Mouse (Mus musculus) stomach, embryonic 16.5 days (tissue): ENCODE measurements at regions not wholly inside any gene's neighbourhood (a gene's known extent, or its start where the extent isn't known, plus 50 kb on each side); places are given as distances from the start of the nearest gene placed in this dataset.

Source experiments
- ATAC-seq: fragments of 200-750 bp; cut with Nextera tagmentation; 2 replicates; pipeline ENCODE4 v1.8.0; 2017; ENCODE audit warnings: moderate number of reproducible peaks, moderate TSS enrichment; ENCODE audit not compliant: insufficient read depth, low FRiP score
- H3K27ac ChIP-seq: fragments of 300-500 bp; sonication (generic); 2 replicates; pipeline ENCODE4 v1.5.1; 2014; ENCODE audit warnings: low read length
- H3K27me3 ChIP-seq: fragments of 300-500 bp; sonication (generic); 2 replicates; pipeline ENCODE4 v1.6.1; 2014; ENCODE audit warnings: low read length, control low read depth, mixed read lengths; ENCODE audit not compliant: control insufficient read depth, insufficient read depth
- H3K36me3 ChIP-seq: fragments of 300-500 bp; sonication (generic); 2 replicates; pipeline ENCODE4 v1.6.1; 2014; ENCODE audit warnings: low read length; ENCODE audit not compliant: control insufficient read depth, insufficient read depth
- H3K4me1 ChIP-seq: fragments of 300-500 bp; sonication (generic); 2 replicates; pipeline ENCODE4 v1.6.1; 2014; ENCODE audit warnings: low read length, control low read depth, mixed read lengths; ENCODE audit not compliant: control insufficient read depth, insufficient read depth
- H3K4me2 ChIP-seq: fragments of 300-500 bp; sonication (generic); 2 replicates; pipeline ENCODE4 v1.6.1; 2014; ENCODE audit warnings: low read depth, low read length, mixed read lengths
- H3K4me3 ChIP-seq: fragments of 300-500 bp; sonication (generic); replicated peaks from 2 replicates; pipeline ENCODE4 v1.5.1; 2014; ENCODE audit warnings: mild to moderate bottlenecking, low read length
- H3K9ac ChIP-seq: fragments of 300-500 bp; sonication (generic); 2 replicates; pipeline ENCODE4 v1.6.1; 2014; ENCODE audit warnings: low read length
- H3K9me3 ChIP-seq: fragments of 300-500 bp; sonication (generic); replicated peaks from 2 replicates; pipeline ENCODE4 v1.6.1; 2016; ENCODE audit warnings: low read length, control low read depth; ENCODE audit not compliant: control insufficient read depth
- WGBS: fragments of 180-500 bp; shearing (Covaris S2); extraction: QIAGEN DNeasy Blood & Tissue Kit; methylation state at CpG from one replicate; pipeline ENCODE4 v1.1.7; 2014; 5-methylcytosine and 5-hydroxymethylcytosine counted together

- no peaks in the 10 kb centered on the region for H3K36me3 ChIP-seq
- H3K4me3 ChIP-seq: no peak overlapping the region
- H3K9ac ChIP-seq: no peak overlapping the region
- no peaks in the 10 kb centered on the region for H3K9me3 ChIP-seq
- H3K4me1 ChIP-seq: no peaks in the 10 kb centered on the region
- H3K4me2 ChIP-seq: no peak overlapping the region
- no peaks in the 10 kb centered on the region for H3K27me3 ChIP-seq
- no peak for ATAC-seq
- no peak overlapping the region for H3K27ac ChIP-seq
These were observed 74.2 kb upstream of the Dhx40 start for GRCm38 (mm10) chr11:86881710-86882109.

- no peak for ATAC-seq
- 61% methylated on average over 6 of the region's 6 CpGs for WGBS
- Histone ChIP-seq H3K27ac (no peak overlapping the region), H3K4me2 (no peak overlapping the region), H3K4me1 (no peaks in the 10 kb centered on the region), H3K27me3 (no peaks in the 10 kb centered on the region), H3K36me3 (no peaks in the 10 kb centered on the region), H3K4me3 (no peak overlapping the region), H3K9me3 (no peaks in the 10 kb centered on the region), H3K9ac (no peak overlapping the region)
These were observed 71.9 kb upstream of the Dhx40 start for GRCm38 (mm10) chr11:86879356-86879905.

- Histone ChIP-seq H3K27me3 (no peaks in the 10 kb centered on the region), H3K4me2 (no peak overlapping the region), H3K9ac (no peak overlapping the region), H3K9me3 (no peaks in the 10 kb centered on the region), H3K4me1 (no peaks in the 10 kb centered on the region), H3K36me3 (no peaks in the 10 kb centered on the region), H3K4me3 (no peak overlapping the region), H3K27ac (no peak overlapping the region)
- ATAC-seq: no peak
- WGBS: 83% methylated on average over 11 of the region's 11 CpGs
These were observed 71.0 kb upstream of the Dhx40 start for GRCm38 (mm10) chr11:86878327-86879065.

GRCm38 (mm10) chr11:86876509-86876908, 69.0 kb upstream of the Dhx40 start:
- no peak for ATAC-seq
- Histone ChIP-seq H3K4me1 (no peaks in the 10 kb centered on the region), H3K27ac (no peak overlapping the region), H3K36me3 (no peaks in the 10 kb centered on the region), H3K4me2 (no peak overlapping the region), H3K9ac (no peak overlapping the region), H3K27me3 (no peaks in the 10 kb centered on the region), H3K9me3 (no peaks in the 10 kb centered on the region), H3K4me3 (no peak overlapping the region)
- 44% methylated on average over 8 of the region's 8 CpGs for WGBS

GRCm38 (mm10) chr11:86875738-86876137, 68.2 kb upstream of the Dhx40 start:
- no peaks in the 10 kb centered on the region for H3K27me3 ChIP-seq
- H3K9ac ChIP-seq: no peak overlapping the region
- 96% methylated on average over 1 of the region's 1 CpGs for WGBS
- H3K9me3 ChIP-seq: no peaks in the 10 kb centered on the region
- no peaks in the 10 kb centered on the region for H3K36me3 ChIP-seq
- no peak overlapping the region for H3K4me3 ChIP-seq
- H3K4me1 ChIP-seq: no peaks in the 10 kb centered on the region
- H3K27ac ChIP-seq: no peak overlapping the region
- no peak overlapping the region for H3K4me2 ChIP-seq
- no peak for ATAC-seq

- no peak overlapping the region for H3K4me2 ChIP-seq
- no peaks in the 10 kb centered on the region for H3K4me1 ChIP-seq
- no peaks in the 10 kb centered on the region for H3K27me3 ChIP-seq
- no peak overlapping the region for H3K4me3 ChIP-seq
- peak; percentile 48; the same call in 1 of the 2 replicates for ATAC-seq
- no peaks in the 10 kb centered on the region for H3K36me3 ChIP-seq
- WGBS: 51% methylated on average over 12 of the region's 12 CpGs
- no peak overlapping the region for H3K27ac ChIP-seq
- no peak overlapping the region for H3K9ac ChIP-seq
- H3K9me3 ChIP-seq: no peaks in the 10 kb centered on the region
These were observed 67.2 kb upstream of the Dhx40 start for GRCm38 (mm10) chr11:86874666-86875295.

GRCm38 (mm10) chr11:86873406-86873700, 65.8 kb upstream of the Dhx40 start:
- 46% methylated on average over 1 of the region's 1 CpGs for WGBS
- Histone ChIP-seq H3K4me3 (no peak overlapping the region), H3K4me1 (no peaks in the 10 kb centered on the region), H3K27me3 (no peaks in the 10 kb centered on the region), H3K27ac (no peak overlapping the region), H3K4me2 (no peak overlapping the region), H3K9ac (no peak overlapping the region), H3K36me3 (no peaks in the 10 kb centered on the region), H3K9me3 (no peaks in the 10 kb centered on the region)
- no peak for ATAC-seq

- Histone ChIP-seq H3K9me3 (no peaks in the 10 kb centered on the region), H3K4me1 (no peaks in the 10 kb centered on the region; the same call in 1 of the 2 replicates), H3K27ac (no peak overlapping the region), H3K36me3 (no peaks in the 10 kb centered on the region), H3K9ac (no peak overlapping the region), H3K4me2 (no peak overlapping the region), H3K27me3 (no peaks in the 10 kb centered on the region), H3K4me3 (no peak overlapping the region)
- no peak; the same call in 1 of the 2 replicates for ATAC-seq
- WGBS: 50% methylated on average over 10 of the region's 10 CpGs
These were observed 65.2 kb upstream of the Dhx40 start for GRCm38 (mm10) chr11:86872537-86873405.

- H3K4me2 ChIP-seq: no peak overlapping the region
- H3K4me1 ChIP-seq: peaks cover 6% of the 10 kb centered on the region
- no peak overlapping the region for H3K4me3 ChIP-seq
- ATAC-seq: no peak
- H3K36me3 ChIP-seq: no peaks in the 10 kb centered on the region
- no peak overlapping the region for H3K9ac ChIP-seq
- no peaks in the 10 kb centered on the region for H3K9me3 ChIP-seq
- no peak overlapping the region for H3K27ac ChIP-seq
- 22% methylated on average over 4 of the region's 4 CpGs for whole genome bisulfite sequencing
- H3K27me3 ChIP-seq: no peaks in the 10 kb centered on the region
These were observed 64.2 kb upstream of the Dhx40 start for GRCm38 (mm10) chr11:86871782-86872181.
